Mouse (Mus musculus) embryonic facial prominence, embryonic 10.5 days (tissue): ENCODE results near the gene Eif2s2. TPM values are rescaled to one million over a fixed set of nuclear protein-coding genes. Genes with fewer than 3 reads are reported as not detected.
"Not testable (repeated sequence)": the region's sequence is repeated elsewhere in the genome, so short reads cannot be mapped to it uniquely, and the experiment has no call there.

Experiments used
- DNase-seq: peaks from one replicate; pipeline ENCODE4 v3.0.0-alpha.2; 2017; ENCODE audit warnings: low spot score
- H3K27ac ChIP-seq: fragments of 300-500 bp; sonication (generic); replicated peaks from 2 replicates; pipeline ENCODE4 v1.5.1; 2016; ENCODE audit warnings: mild to moderate bottlenecking
- H3K27me3 ChIP-seq: fragments of 300-500 bp; sonication (generic); replicated peaks from 2 replicates; pipeline ENCODE4 v1.6.1; 2016; ENCODE audit warnings: low read depth, mild to moderate bottlenecking; ENCODE audit not compliant: poor library complexity, severe bottlenecking
- H3K36me3 ChIP-seq: fragments of 300-500 bp; sonication (generic); replicated peaks from 2 replicates; pipeline ENCODE4 v1.6.1; 2016; ENCODE audit warnings: mild to moderate bottlenecking, moderate library complexity
- H3K4me1 ChIP-seq: fragments of 300-500 bp; sonication (generic); 2 replicates; pipeline ENCODE4 v1.6.1; 2016
- H3K4me3 ChIP-seq: fragments of 300-500 bp; sonication (generic); 2 replicates; pipeline ENCODE4 v1.5.1; 2016; ENCODE audit warnings: mild to moderate bottlenecking, moderate library complexity
- H3K9me3 ChIP-seq: fragments of 300-500 bp; sonication (generic); 2 replicates; pipeline ENCODE4 v1.6.1; 2016; ENCODE audit warnings: mild to moderate bottlenecking
- WGBS: fragments of 180-500 bp; shearing (Covaris S2); methylation state at CpG from one replicate; pipeline ENCODE4 v1.1.7; 2016; 5-methylcytosine and 5-hydroxymethylcytosine counted together
- polyA plus RNA-seq: library from polyadenylated mRNA; unstranded; fragments of >200 nt; fragmentation: Nextera tagmentation; extraction: Ambion mirVana; gene quantifications from 2 replicates; pipeline ENCODE4 v1.2.1, GENCODE M21; 2016

Gene Eif2s2
- polyA plus RNA-seq, 1 experiment from 2014 or later: 138 TPM

DNA sequence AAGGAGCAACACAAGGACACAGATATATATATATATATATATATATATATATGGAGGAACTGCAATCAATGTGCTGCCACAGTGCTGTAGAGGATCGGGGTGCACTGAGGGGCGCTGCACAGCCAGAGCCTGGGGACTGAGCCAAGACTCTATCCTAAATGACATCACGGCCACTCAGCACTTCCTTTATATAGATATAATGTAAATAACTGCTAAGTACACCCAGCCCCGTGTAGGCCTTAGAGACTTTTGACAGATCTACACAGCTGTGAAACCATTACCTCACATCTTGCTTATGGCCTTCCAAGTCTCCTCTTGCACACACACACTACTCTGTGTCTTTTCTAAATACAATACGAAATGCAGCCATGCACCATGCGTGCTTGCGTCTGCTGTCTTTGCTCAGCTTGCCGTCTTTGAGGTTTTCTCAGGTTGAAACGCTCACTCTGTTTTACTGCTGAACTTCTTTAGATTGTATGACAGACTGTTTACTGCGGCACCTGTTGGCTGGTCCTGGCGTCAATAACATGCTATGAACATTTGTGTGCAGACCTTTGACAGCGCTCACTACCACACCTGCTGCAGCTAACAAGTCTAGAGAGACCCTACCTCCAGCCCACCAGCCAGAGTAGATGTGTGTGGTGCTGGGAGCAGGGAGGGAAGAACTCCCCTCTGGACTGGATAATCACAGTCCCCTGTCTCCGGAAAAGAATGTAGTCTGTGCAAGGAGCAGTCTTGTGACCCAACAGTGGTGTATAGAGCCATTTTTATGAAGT is 25.3 kb upstream of the Eif2s2 start:
- H3K36me3 ChIP-seq: no peaks in the 10 kb centered on the region
- DNase-seq: no peak
- no peaks in the 10 kb centered on the region for H3K27me3 ChIP-seq
- no peaks in the 10 kb centered on the region for H3K9me3 ChIP-seq
- WGBS: 88% methylated on average over 13 of the region's 13 CpGs
- H3K4me3 ChIP-seq: no peak overlapping the region
- H3K27ac ChIP-seq: no peak overlapping the region
- peaks cover 8% of the 10 kb centered on the region; the same call in 1 of the 2 replicates for H3K4me1 ChIP-seq

DNA sequence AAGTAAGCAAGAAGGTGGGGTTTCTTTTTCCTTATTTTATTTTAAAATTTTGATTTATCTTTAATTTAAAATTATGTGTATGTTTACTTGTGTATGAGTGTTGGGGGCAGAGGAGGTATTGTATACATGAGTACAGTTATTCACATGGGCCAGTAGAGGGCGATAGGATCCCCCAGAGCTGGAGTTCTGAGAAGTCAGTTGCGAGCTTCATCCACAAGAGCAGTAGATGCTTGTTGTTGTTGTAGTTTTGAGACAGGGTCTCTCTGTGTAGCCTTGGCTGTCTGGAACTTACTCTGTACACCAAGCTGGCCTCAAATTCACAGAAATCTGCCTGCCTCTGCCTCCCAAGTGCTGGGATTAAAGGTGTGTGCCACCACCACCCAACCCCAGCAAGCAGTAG is 23.8 kb upstream of the Eif2s2 start:
- DNase-seq: peak; percentile 45
- 10% methylated on average over 2 of the region's 2 CpGs for WGBS
- no peaks in the 10 kb centered on the region for H3K9me3 ChIP-seq
- peaks cover 8% of the 10 kb centered on the region; the same call in 1 of the 2 replicates for H3K4me1 ChIP-seq
- no peak overlapping the region for H3K4me3 ChIP-seq
- H3K27me3 ChIP-seq: no peaks in the 10 kb centered on the region
- H3K36me3 ChIP-seq: no peaks in the 10 kb centered on the region
- no peak overlapping the region for H3K27ac ChIP-seq

DNA sequence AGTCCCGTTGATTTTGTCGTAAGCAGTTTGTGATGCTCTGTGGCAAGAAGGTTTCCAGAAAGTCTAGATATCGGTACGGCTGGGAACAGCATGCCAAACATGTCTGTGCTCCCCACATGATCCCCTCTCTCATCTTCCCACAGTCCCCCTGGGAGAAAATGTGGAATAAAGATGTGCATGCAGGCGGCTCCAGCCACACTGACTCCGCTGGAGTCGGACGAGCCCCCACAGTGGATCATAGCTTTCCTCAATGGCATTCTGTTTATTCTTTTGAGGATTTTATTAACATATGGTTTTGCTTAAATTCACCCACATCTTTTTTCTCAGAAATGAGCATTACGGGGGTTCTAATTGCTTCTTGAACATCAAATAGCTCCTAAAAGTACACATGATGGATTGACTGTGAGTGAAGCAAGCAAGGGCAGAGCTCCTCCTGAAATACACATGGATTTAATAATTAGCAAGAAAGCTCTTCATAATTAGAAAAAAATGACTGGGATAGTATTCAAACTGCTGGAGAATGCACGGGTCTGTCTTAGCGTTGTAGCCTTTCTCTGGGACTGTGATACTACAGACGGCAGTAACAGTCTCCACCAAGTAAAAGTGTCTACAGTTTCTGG is 23.3 kb upstream of the Eif2s2 start:
- H3K27ac ChIP-seq: no peak overlapping the region

DNA sequence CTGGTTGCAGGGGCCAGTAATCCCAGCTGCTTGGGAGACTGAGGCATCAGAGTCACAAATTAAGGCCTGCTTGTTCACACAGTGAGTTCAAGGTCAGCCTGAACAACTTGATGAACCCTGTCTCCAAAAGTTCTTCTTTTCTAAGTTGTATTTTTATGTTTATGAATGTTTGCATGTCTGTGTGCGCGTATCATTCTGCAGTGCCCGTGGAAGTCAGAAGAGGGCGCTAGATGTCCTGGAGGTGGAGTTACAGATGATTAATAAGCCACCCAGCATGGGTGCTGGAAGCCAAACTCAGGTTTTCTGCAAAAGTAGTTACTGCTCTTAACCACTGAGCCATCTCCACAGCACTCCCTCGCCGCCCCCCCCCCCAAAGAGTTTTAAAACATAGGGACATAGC is 17.1 kb upstream of the Eif2s2 start:
- no peaks in the 10 kb centered on the region for H3K36me3 ChIP-seq
- no peaks in the 10 kb centered on the region for H3K9me3 ChIP-seq
- WGBS: 78% methylated on average over 6 of the region's 6 CpGs
- no peak for DNase-seq
- H3K4me1 ChIP-seq: peaks cover 4% of the 10 kb centered on the region; the same call in 1 of the 2 replicates
- H3K27ac ChIP-seq: no peak overlapping the region
- no peaks in the 10 kb centered on the region for H3K27me3 ChIP-seq
- no peak overlapping the region for H3K4me3 ChIP-seq

More for the DNA sequence above, 23.3 kb upstream of the Eif2s2 start:
- peaks cover 8% of the 10 kb centered on the region; the same call in 1 of the 2 replicates for H3K4me1 ChIP-seq
- WGBS: 67% methylated on average over 12 of the region's 12 CpGs
- H3K4me3 ChIP-seq: no peak overlapping the region
- H3K9me3 ChIP-seq: no peaks in the 10 kb centered on the region
- no peaks in the 10 kb centered on the region for H3K36me3 ChIP-seq
- no peaks in the 10 kb centered on the region for H3K27me3 ChIP-seq
- DNase-seq: no peak

DNA sequence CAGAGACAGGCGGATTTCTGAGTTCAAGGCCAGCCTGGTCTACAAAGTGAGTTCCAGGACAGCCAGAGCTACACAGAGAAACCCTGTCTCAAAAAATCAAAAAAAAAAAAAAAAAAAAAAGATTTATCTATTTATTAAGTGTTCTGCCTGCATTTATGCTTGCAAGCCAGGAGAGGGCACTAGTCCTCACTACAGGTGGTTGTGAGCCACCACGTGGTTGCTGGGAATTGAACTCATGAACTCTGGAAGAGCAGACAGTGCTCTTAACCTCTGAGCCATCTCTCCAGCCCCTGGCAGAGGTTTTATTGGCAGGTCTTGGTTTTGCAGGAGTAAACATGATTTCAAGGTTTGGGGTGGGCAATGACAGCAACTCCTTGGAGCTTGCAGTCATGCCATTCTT is 15.5 kb upstream of the Eif2s2 start:
- not testable (repeated sequence) for H3K9me3 ChIP-seq, DNase-seq, H3K4me1 ChIP-seq, H3K27ac ChIP-seq, H3K4me3 ChIP-seq, H3K27me3 ChIP-seq, H3K36me3 ChIP-seq
- 49% methylated on average over 2 of the region's 2 CpGs for WGBS

DNA sequence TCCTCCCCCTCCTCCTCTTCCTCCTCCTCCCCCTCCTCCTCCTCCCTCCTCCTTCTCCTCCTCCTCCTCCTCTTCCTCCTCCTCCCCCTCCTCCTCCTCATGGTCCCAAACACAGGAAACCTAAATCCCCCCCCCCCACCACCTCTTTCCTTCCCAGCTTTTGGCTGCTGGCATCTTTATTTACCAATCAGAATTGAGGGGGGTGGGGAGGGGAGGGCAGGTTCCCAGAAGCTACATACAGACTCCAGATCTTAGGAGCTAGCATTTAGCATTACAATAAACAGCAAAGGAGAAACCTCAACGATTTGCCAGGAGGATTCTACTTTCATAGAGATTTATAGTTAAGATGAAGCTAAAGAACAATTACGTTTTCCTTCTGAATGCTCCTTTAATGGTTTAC is 13.1 kb upstream of the Eif2s2 start:
- H3K4me1 ChIP-seq: peaks cover 4% of the 10 kb centered on the region; the same call in 1 of the 2 replicates
- H3K36me3 ChIP-seq: no peaks in the 10 kb centered on the region
- no peak overlapping the region for H3K27ac ChIP-seq
- H3K27me3 ChIP-seq: no peaks in the 10 kb centered on the region
- no peaks in the 10 kb centered on the region for H3K9me3 ChIP-seq
- DNase-seq: no peak
- H3K4me3 ChIP-seq: no peak overlapping the region
- WGBS: 53% methylated on average over 2 of the region's 2 CpGs

DNA sequence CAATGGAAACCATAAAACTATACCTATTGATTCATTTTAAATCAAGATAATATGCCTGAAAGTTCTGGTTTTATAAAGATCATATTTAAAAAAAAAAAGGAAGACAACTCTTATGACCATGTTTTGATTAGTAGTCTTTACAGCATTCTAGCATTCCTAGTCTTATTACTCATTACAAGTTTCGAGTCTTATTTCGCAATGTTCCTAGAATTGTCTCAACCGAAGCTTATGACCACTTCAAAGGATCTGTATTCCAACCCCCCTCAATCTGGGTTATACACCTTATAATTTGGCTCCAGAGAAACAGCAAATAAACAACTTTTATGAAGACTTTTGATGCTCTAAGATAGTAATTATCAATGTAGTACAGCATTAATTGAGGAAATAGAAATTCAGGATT is 9.4 kb upstream of the Eif2s2 start:
- Histone ChIP-seq H3K27ac (no peak overlapping the region), H3K4me3 (no peak overlapping the region), H3K36me3 (no peaks in the 10 kb centered on the region), H3K27me3 (no peaks in the 10 kb centered on the region), H3K4me1 (peaks cover 4% of the 10 kb centered on the region; the same call in 1 of the 2 replicates), H3K9me3 (no peaks in the 10 kb centered on the region)
- WGBS: 94% methylated on average over 3 of the region's 3 CpGs
- DNase-seq: no peak

DNA sequence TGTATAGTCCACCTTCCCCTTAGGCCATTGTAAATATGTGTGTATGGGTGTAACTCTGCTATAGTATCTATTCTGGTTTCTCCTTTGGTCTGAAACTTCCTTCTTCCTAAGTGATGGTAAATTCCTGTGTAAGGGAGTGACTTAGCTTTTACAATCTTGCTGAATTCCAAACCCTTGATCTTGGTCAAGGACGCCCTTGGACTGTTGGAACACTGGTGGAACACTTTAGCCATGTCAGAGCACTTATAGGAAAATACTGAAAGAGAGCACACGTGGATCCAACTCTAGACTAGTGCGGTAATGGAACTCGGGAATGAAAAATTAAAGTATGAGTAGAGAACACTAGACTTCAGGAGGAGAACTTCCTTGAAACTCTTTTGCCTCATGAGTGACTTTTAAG is 6.7 kb upstream of the Eif2s2 start:
- H3K36me3 ChIP-seq, DNase-seq, H3K27me3 ChIP-seq, H3K9me3 ChIP-seq, H3K27ac ChIP-seq, H3K4me1 ChIP-seq, H3K4me3 ChIP-seq: not testable (repeated sequence)
- 85% methylated on average over 4 of the region's 4 CpGs for WGBS

DNA sequence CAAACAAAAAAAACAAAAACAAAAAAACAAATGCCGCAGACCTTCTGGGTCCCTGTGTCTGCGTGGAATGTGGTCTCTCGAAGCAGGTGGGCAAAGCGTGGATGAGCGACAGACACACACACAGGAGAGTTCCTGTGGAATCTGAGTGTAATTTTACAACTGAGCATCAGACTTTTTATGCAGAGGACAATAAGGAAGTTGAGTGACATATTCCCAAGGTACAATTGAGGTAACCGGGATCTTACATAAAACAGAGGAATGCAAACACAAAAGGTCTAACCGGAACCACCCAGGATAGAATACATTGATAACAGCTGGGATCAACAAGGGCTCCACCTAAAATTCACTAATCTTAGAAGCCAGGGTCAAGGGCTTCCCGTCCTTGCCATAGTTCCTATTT is 6.3 kb upstream of the Eif2s2 start:
- not testable (repeated sequence) for H3K27me3 ChIP-seq, H3K9me3 ChIP-seq, DNase-seq, H3K4me1 ChIP-seq, H3K36me3 ChIP-seq, H3K4me3 ChIP-seq, H3K27ac ChIP-seq
- WGBS: 92% methylated on average over 8 of the region's 8 CpGs

DNA sequence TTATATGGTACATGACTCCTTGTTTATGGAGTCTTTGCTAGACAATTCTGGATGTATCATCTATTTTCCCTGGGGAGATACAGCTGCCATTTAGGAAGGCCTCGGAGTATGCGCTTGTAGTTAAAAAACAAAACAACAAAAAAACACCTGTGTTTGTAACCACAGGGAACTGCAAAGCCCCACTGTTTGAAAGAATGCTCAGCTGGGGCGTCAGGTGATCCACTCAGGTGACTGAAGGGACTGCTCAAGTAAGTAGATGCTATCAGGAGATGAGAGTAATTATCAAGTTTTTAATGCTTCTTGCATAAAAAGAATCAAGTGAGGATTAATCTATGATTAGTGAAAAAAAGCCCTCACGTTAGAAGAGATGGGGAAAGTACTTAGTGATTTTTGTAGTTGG is 813 bp upstream of the Eif2s2 start:
- Histone ChIP-seq H3K27ac (no peak overlapping the region), H3K27me3 (0 out of 2 replicates have a peak, but pooled peaks cover 5% of the 10 kb centered on the region), H3K9me3 (no peaks in the 10 kb centered on the region), H3K36me3 (peaks cover 9% of the 10 kb centered on the region), H3K4me1 (peaks cover 18% of the 10 kb centered on the region), H3K4me3 (peak overlapping the region; percentile 97; the same call in 1 of the 2 replicates)
- WGBS: 66% methylated on average over 4 of the region's 4 CpGs
- no peak for DNase-seq

DNA sequence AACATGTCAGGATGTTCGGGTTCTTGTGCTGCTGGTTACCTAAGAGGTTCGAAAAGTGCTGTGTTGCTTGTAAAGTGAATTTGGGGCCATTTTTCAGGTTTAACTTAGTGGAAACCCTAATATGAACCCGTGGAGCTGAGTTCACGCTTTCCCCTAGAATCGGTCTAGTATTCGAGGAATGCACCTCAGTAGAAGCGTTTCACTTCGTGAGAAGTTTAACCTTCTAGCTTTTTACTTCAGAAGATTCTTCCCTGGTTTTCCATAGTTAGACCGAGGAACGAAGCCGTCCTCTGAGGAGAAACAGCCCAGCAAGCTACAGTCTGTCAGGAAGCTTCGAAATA is 280 bp upstream of the Eif2s2 start:
- Histone ChIP-seq H3K4me3 (peak overlapping the region; percentile 97), H3K27ac (peak overlapping the region; percentile 95), H3K9me3 (no peaks in the 10 kb centered on the region), H3K36me3 (peaks cover 14% of the 10 kb centered on the region), H3K27me3 (0 out of 2 replicates have a peak, but pooled peaks cover 5% of the 10 kb centered on the region), H3K4me1 (peaks cover 18% of the 10 kb centered on the region)
- DNase-seq: no peak
- WGBS: 10% methylated on average over 12 of the region's 12 CpGs

DNA sequence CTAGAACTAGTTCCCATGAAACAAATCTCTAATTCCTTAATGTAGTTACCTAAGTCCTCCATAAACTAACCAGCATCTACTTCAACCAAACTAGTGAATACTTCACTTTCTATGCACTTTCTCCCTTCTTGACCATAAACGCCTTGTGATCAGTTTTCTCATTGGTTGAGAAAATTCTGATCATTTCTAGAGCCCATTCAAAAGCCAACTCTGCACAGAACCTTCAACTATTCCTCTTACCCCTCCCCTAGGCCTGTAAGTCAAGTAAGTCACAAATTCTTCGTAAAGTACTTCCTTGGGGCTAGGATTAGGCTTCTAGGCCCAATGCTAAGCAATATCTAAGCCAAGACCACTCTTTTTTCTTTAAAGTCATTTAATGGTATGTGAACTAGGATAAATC is 1.1 kb downstream of the Eif2s2 start:
- Histone ChIP-seq H3K27me3 (0 out of 2 replicates have a peak, but pooled peaks cover 5% of the 10 kb centered on the region), H3K9me3 (no peaks in the 10 kb centered on the region), H3K36me3 (peaks cover 28% of the 10 kb centered on the region), H3K4me3 (peak overlapping the region; percentile 97), H3K27ac (peak overlapping the region; percentile 95; the same call in 1 of the 2 replicates), H3K4me1 (peaks cover 18% of the 10 kb centered on the region)
- 18% methylated on average over 2 of the region's 2 CpGs for WGBS
- DNase-seq: no peak

DNA sequence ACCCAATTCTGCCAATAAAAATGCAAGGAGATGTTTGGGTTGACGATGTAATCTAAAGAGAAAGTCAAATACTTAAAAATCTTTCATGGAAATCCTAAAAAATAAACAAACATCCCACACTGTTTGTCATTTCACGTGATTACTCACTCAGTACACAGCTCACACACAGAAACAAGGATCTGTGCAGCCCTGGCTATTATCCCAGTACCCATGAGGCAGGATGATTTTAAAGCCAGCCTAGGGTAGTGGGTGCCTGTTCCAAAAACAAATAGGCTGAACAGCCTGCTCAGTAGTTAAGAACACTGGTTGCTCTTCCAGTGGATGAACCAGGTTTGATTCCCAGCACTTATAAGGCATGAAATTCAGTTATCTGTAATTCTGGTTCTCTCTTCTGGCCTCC is 16.1 kb downstream of the Eif2s2 start:
- H3K9me3 ChIP-seq: no peaks in the 10 kb centered on the region
- no peaks in the 10 kb centered on the region for H3K4me1 ChIP-seq
- H3K27me3 ChIP-seq: no peaks in the 10 kb centered on the region
- DNase-seq: no peak
- H3K4me3 ChIP-seq: no peak overlapping the region
- H3K27ac ChIP-seq: no peak overlapping the region
- H3K36me3 ChIP-seq: peaks cover 98% of the 10 kb centered on the region
- WGBS: 89% methylated on average over 2 of the region's 2 CpGs
